Mouse (Mus musculus) left cerebral cortex, adult 11 months (tissue): ENCODE data around the gene Zfp61.
"Not testable (repeated sequence)": the region's sequence is repeated elsewhere in the genome, so short reads cannot be mapped to it uniquely, and the experiment has no call there.

Experiments
- DNase-seq: peaks from one replicate; pipeline ENCODE4 v3.0.0; 2022; ENCODE audit warnings: low spot score

Zfp61 gene

GRCm38 (mm10) chr7:24297361-24298095, 3.5 kb downstream of the Zfp61 start:
- no peak for DNase-seq

GRCm38 (mm10) chr7:24296386-24296785, 4.6 kb downstream of the Zfp61 start:
- no peak for DNase-seq

GRCm38 (mm10) chr7:24295376-24295775, 5.7 kb downstream of the Zfp61 start:
- no peak for DNase-seq

- DNase-seq = no peak
Observed at GRCm38 (mm10) chr7:24294763-24295162, 6.3 kb downstream of the Zfp61 start.

GRCm38 (mm10) chr7:24293061-24293851, 7.8 kb downstream of the Zfp61 start:
- no peak for DNase-seq

GRCm38 (mm10) chr7:24291387-24292090, 9.5 kb downstream of the Zfp61 start:
- DNase-seq = no peak

- DNase-seq = no peak
Observed at GRCm38 (mm10) chr7:24290106-24290693, 10.8 kb downstream of the Zfp61 start.

GRCm38 (mm10) chr7:24288512-24288911, 12.5 kb downstream of the Zfp61 start:
- no peak for DNase-seq

- no peak for DNase-seq
Observed at GRCm38 (mm10) chr7:24287670-24288069, 13.4 kb downstream of the Zfp61 start.

- no peak for DNase-seq
Observed at GRCm38 (mm10) chr7:24286916-24287315, 14.1 kb downstream of the Zfp61 start.

GRCm38 (mm10) chr7:24286090-24286489, 14.9 kb downstream of the Zfp61 start:
- DNase-seq = no peak

GRCm38 (mm10) chr7:24280858-24281145, 20.2 kb downstream of the Zfp61 start:
- no peak for DNase-seq

GRCm38 (mm10) chr7:24280031-24280857, 20.8 kb downstream of the Zfp61 start:
- DNase-seq = no peak

GRCm38 (mm10) chr7:24278771-24279170, 22.3 kb downstream of the Zfp61 start:
- DNase-seq = not testable (repeated sequence)

GRCm38 (mm10) chr7:24274456-24274855, 26.6 kb downstream of the Zfp61 start:
- no peak for DNase-seq

- no peak for DNase-seq
Observed at GRCm38 (mm10) chr7:24271191-24271590, 29.8 kb downstream of the Zfp61 start.

- DNase-seq = peak; percentile 81
Observed at GRCm38 (mm10) chr7:24270288-24270672, 30.8 kb downstream of the Zfp61 start, which contains the start of gene Zfp93. TSS of gene Zfp93 (plus strand) at chr7:24270420.

GRCm38 (mm10) chr7:24269667-24270287, 31.3 kb downstream of the Zfp61 start:
- no peak for DNase-seq

GRCm38 (mm10) chr7:24269256-24269655, 31.8 kb downstream of the Zfp61 start:
- no peak for DNase-seq

- no peak for DNase-seq
Observed at GRCm38 (mm10) chr7:24268176-24269155, 32.6 kb downstream of the Zfp61 start.
